Mouse (Mus musculus) spleen, postnatal 10 days (tissue): Measurements from ENCODE around the gene Fam221b.

ENCODE experiments used
- DNase-seq, 2 experiments: peaks; one replicate each; pipeline ENCODE4 v3.0.0; 2021 to 2022; ENCODE audit warnings: low spot score in 2 of 2

Fam221b gene

GRCm38 (mm10) chr4:43620146-43620778 lies 48.7 kb downstream of the Fam221b start:
- peak in 1 of 2 experiments; percentile 5 for DNase-seq

DNA sequence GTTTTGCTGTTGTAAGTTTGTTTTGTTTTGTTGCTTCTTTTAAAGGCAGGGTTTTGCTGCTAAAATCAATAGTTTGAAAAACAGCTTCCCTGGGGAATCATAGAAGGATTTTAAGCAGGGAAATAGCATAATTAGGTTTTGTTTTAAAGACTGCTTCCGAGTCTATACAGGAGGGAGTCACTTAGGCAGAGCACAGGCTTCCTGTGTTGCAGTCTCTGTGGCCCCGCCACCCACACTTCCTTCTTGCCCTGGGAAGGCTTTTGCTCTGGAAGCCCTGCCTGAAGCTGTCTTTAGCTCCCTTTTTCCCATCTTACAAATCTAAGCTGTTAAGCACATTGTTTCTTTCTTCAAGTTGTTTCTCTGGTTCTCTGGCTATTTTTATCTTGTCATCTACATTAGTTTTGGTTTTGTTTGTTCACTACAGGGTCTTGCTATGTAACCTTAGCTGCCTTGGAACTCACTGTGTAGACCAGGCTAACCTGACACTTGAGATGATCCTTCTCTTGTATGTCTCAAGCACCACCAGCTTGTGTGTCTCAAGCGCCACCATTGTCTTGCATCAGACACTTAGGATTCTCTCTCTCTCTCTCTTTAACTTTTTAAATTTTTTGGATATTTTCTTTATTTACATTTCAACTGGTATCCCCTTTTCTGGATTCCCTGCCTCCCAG lies 55.8 kb downstream of the Fam221b start:
- DNase-seq, result peak in 1 of 2 experiments; percentile 36

DNA sequence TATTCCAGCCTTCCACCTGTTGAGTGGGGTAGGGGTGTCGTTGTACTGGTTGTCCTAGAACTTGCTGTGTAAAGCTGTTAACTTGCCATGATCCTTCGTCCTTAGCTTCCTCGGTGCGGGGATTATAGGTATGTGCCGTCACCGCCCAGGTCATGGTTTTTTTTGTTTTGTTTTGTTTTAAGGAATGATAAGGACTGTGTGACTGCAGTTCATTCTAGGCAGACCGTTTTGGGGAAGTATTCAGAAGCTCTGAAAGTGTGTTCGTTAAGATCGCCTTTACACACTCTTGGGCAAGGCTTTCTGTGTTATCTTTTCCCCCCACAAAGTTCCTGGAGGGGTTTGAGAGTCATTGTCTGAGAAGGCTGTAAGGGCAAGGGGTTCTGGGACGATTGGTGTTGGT lies 56.4 kb downstream of the Fam221b start:
- DNase-seq, result no peak
